Mouse (Mus musculus) left cerebral cortex, postnatal 10 days (tissue): ENCODE data around the gene Mdk. TPM values are rescaled to one million over a fixed set of nuclear protein-coding genes. Genes with fewer than 3 reads are reported as not detected.
A peak's percentile ranks its signal among the peaks of the same experiment; 100 is the strongest.

Experiments used
- DNase-seq, 2 experiments: peaks; one replicate each; pipeline ENCODE4 v3.0.0; 2021 to 2022; ENCODE audit warnings: low spot score in 2 of 2, mixed read lengths in 1 of 2; ENCODE audit errors: extremely low spot score in 1 of 2
- intact Hi-C: fragments of 180-260 bp; cut with DNase I; formaldehyde crosslinking; loops from one replicate; pipeline ENCODE4 v1.15.1; 2025
- total RNA-seq, 2 experiments: library from RNA; stranded (reverse); gene quantifications; 2 replicates each; pipeline ENCODE4 v1.2.3; 2021

Gene Mdk
- total RNA-seq, 2 experiments from 2014 or later = 24.6 to 26.0 TPM

GRCm38 (mm10) chr2:91922586-91923414, 9.3 kb downstream of the Mdk start:
- DNase-seq = peak in 1 of 2 experiments; percentile 50
- intact Hi-C loops = loop anchor here (5.0 to 10.0 kb wide), 2 partner anchors 140 to 248 kb away; no protein-coding TSS in a partner anchor

- intact Hi-C loops = loop anchor here (5.0 to 10.0 kb wide), 2 partner anchors 140 to 247 kb away; no protein-coding TSS in a partner anchor
- DNase-seq = peak; percentile 81 to 88
Measured at GRCm38 (mm10) chr2:91921790-91922570, 10.1 kb downstream of the Mdk start.

GRCm38 (mm10) chr2:91921181-91921789, 10.8 kb downstream of the Mdk start:
- peak in 1 of 2 experiments; percentile 77 for DNase-seq
- intact Hi-C loops = loop anchor here (5.0 to 10.0 kb wide), 2 partner anchors 139 to 246 kb away; no protein-coding TSS in a partner anchor

- no peak for DNase-seq
- intact Hi-C loops = loop anchor here (5.0 to 10.0 kb wide), 2 partner anchors 138 to 245 kb away; no protein-coding TSS in a partner anchor
Measured at GRCm38 (mm10) chr2:91920130-91920529, 12.0 kb downstream of the Mdk start.

- no peak for DNase-seq
- intact Hi-C loops = no loop called here
Measured at GRCm38 (mm10) chr2:91917096-91917495, 15.0 kb downstream of the Mdk start.

- intact Hi-C loops = no loop called here
Measured at GRCm38 (mm10) chr2:91916346-91916977, 15.6 kb downstream of the Mdk start.

GRCm38 (mm10) chr2:91913328-91914110, 18.6 kb downstream of the Mdk start:
- intact Hi-C loops = no loop called here
- no peak for DNase-seq

More at GRCm38 (mm10) chr2:91916346-91916977, 15.6 kb downstream of the Mdk start:
- DNase-seq = no peak

GRCm38 (mm10) chr2:91912616-91913015, 19.5 kb downstream of the Mdk start:
- intact Hi-C loops = no loop called here

GRCm38 (mm10) chr2:91906141-91906540, 26.0 kb downstream of the Mdk start:
- intact Hi-C loops = no loop called here
- no peak for DNase-seq

More at GRCm38 (mm10) chr2:91912616-91913015, 19.5 kb downstream of the Mdk start:
- no peak for DNase-seq

GRCm38 (mm10) chr2:91904618-91905307, 27.3 kb downstream of the Mdk start:
- DNase-seq = peak in 1 of 2 experiments; percentile 46
- intact Hi-C loops = no loop called here

GRCm38 (mm10) chr2:91903171-91903925, 28.7 kb downstream of the Mdk start:
- intact Hi-C loops = no loop called here
- no peak for DNase-seq

- intact Hi-C loops = no loop called here
- DNase-seq = no peak
Measured at GRCm38 (mm10) chr2:91902336-91902735, 29.8 kb downstream of the Mdk start.

GRCm38 (mm10) chr2:91900431-91900830, 31.7 kb downstream of the Mdk start:
- intact Hi-C loops = no loop called here
- no peak for DNase-seq

GRCm38 (mm10) chr2:91899141-91899540, 33.0 kb downstream of the Mdk start:
- intact Hi-C loops = no loop called here
- no peak for DNase-seq

GRCm38 (mm10) chr2:91897968-91898367, 34.1 kb downstream of the Mdk start:
- no peak for DNase-seq
- intact Hi-C loops = no loop called here

- no peak for DNase-seq
- intact Hi-C loops = no loop called here
Measured at GRCm38 (mm10) chr2:91895401-91895800, 36.7 kb downstream of the Mdk start.

- DNase-seq = no peak
- intact Hi-C loops = no loop called here
Measured at GRCm38 (mm10) chr2:91894716-91895115, 37.4 kb downstream of the Mdk start.
